Mouse (Mus musculus) CH12.LX (cell line): Measurements from ENCODE around the gene Cfap61. TPM values are rescaled to one million over a fixed set of nuclear protein-coding genes. Genes with fewer than 3 reads are reported as not detected.
A peak's percentile ranks its signal among the peaks of the same experiment; 100 is the strongest.

Experiments
- DNase-seq: peaks from one replicate; pipeline ENCODE4 v3.0.0-alpha.2; 2013; ENCODE audit errors: extremely low read depth
- H3K27ac ChIP-seq: 2 replicates; pipeline ENCODE4 v1.5.1; 2012; ENCODE audit warnings: low read depth, mild to moderate bottlenecking, control low read depth, moderate library complexity; ENCODE audit not compliant: insufficient read depth
- H3K27me3 ChIP-seq: replicated peaks from 2 replicates; pipeline ENCODE3; 2012; ENCODE audit warnings: inconsistent platforms
- H3K36me3 ChIP-seq, 2 experiments: replicated peaks in 1 of 2; 2 replicates each; pipeline versions ENCODE3 to v1.6.1; 2012; ENCODE audit warnings: inconsistent platforms in 1 of 2, low read length in 1 of 2, mild to moderate bottlenecking in 1 of 2, mixed read lengths in 1 of 2, moderate library complexity in 1 of 2; ENCODE audit not compliant: control insufficient read depth in 1 of 2, insufficient read depth in 1 of 2
- H3K4me1 ChIP-seq, 2 experiments: 2 replicates each; pipeline ENCODE4 v1.6.1; 2012; ENCODE audit warnings: inconsistent platforms in 1 of 2, moderate library complexity in 1 of 2; ENCODE audit not compliant: insufficient read depth in 2 of 2, control insufficient read depth in 1 of 2
- H3K4me2 ChIP-seq: 2 replicates; pipeline ENCODE4 v1.6.1; 2012; ENCODE audit warnings: low read depth, mild to moderate bottlenecking, control low read depth; ENCODE audit not compliant: poor library complexity, insufficient read depth, severe bottlenecking
- H3K4me3 ChIP-seq, 3 experiments: fragments of 150-350 bp in 1 of 3; sonication (generic) in 1 of 3; replicated peaks in 1 of 3; 2 replicates each; pipeline versions ENCODE3 to v1.5.1; 2011 to 2012; ENCODE audit warnings: low read depth in 2 of 3, low read length in 2 of 3, mild to moderate bottlenecking in 2 of 3, moderate library complexity in 2 of 3, control low read depth in 1 of 3, improper control_type of control experiment in 1 of 3, inconsistent platforms in 1 of 3, mixed read lengths in 1 of 3; ENCODE audit not compliant: poor library complexity in 1 of 3
- H3K79me2 ChIP-seq: replicated peaks from 2 replicates; pipeline ENCODE4 v1.6.1; 2012; ENCODE audit warnings: mild to moderate bottlenecking, moderate library complexity; ENCODE audit not compliant: control insufficient read depth, poor library complexity, insufficient read depth, severe bottlenecking; ENCODE audit errors: extremely low read depth
- H3K9ac ChIP-seq: 2 replicates; pipeline ENCODE4 v1.6.1; 2012; ENCODE audit warnings: low read depth, mild to moderate bottlenecking, control low read depth, moderate library complexity; ENCODE audit not compliant: insufficient read depth
- H3K9me3 ChIP-seq: replicated peaks from 2 replicates; pipeline ENCODE3; 2012; ENCODE audit warnings: low read length, inconsistent platforms, mixed read lengths
- CHD1 ChIP-seq: IDR thresholded peaks from 2 replicates; pipeline ENCODE4 v1.6.1; 2012; ENCODE audit warnings: low read depth, low read length, improper control_type of control experiment, inconsistent platforms
- E2F4 ChIP-seq: IDR thresholded peaks from 2 replicates; pipeline ENCODE4 v1.6.1; 2011; ENCODE audit warnings: low read depth, low read length, improper control_type of control experiment; ENCODE audit not compliant: insufficient replicate concordance
- EP300 ChIP-seq: IDR thresholded peaks from 2 replicates; pipeline ENCODE4 v1.6.1; 2011; ENCODE audit warnings: low read length, improper control_type of control experiment
- ETS1 ChIP-seq: conservative IDR thresholded peaks from 2 replicates; pipeline ENCODE4 v1.6.1; 2012; ENCODE audit warnings: low read depth, mild to moderate bottlenecking, inconsistent platforms, low read length, improper control_type of control experiment, moderate library complexity
- HCFC1 ChIP-seq: IDR thresholded peaks from 2 replicates; pipeline ENCODE4 v1.6.1; 2012; ENCODE audit warnings: low read depth, mild to moderate bottlenecking, inconsistent platforms, low read length, improper control_type of control experiment
- IRF4 ChIP-seq: IDR thresholded peaks from 2 replicates; pipeline ENCODE4 v1.6.1; 2014; ENCODE audit warnings: low read depth, mild to moderate bottlenecking, inconsistent platforms, low read length, improper control_type of control experiment
- JUN ChIP-seq: IDR thresholded peaks from 2 replicates; pipeline ENCODE4 v1.6.1; 2011; ENCODE audit warnings: low read depth, mild to moderate bottlenecking, low read length, improper control_type of control experiment, moderate library complexity; ENCODE audit not compliant: insufficient read depth
- MAX ChIP-seq: IDR thresholded peaks from 2 replicates; pipeline ENCODE4 v1.6.1; 2011; ENCODE audit warnings: low read length, improper control_type of control experiment
- MAZ ChIP-seq: IDR thresholded peaks from 2 replicates; pipeline ENCODE4 v1.6.1; 2012; ENCODE audit warnings: low read depth, mild to moderate bottlenecking, inconsistent platforms, low read length, improper control_type of control experiment, moderate library complexity
- MEF2A ChIP-seq: IDR thresholded peaks from 2 replicates; pipeline ENCODE4 v1.6.1; 2014; ENCODE audit warnings: low read depth, mild to moderate bottlenecking, inconsistent platforms, low read length, improper control_type of control experiment, borderline replicate concordance
- MXI1 ChIP-seq: IDR thresholded peaks from 2 replicates; pipeline ENCODE4 v1.6.1; 2011; ENCODE audit warnings: mild to moderate bottlenecking, low read depth, low read length, improper control_type of control experiment
- RAD21 ChIP-seq: IDR thresholded peaks from 2 replicates; pipeline ENCODE4 v1.6.1; 2011; ENCODE audit warnings: low read depth, mild to moderate bottlenecking, low read length, improper control_type of control experiment, moderate library complexity
- SIN3A ChIP-seq: IDR thresholded peaks from 2 replicates; pipeline ENCODE4 v1.6.1; 2012; ENCODE audit warnings: low read length, improper control_type of control experiment, inconsistent platforms
- SMC3 ChIP-seq: IDR thresholded peaks from 2 replicates; pipeline ENCODE4 v1.6.1; 2011; ENCODE audit warnings: low read depth, low read length, improper control_type of control experiment
- TBP ChIP-seq: conservative IDR thresholded peaks from 2 replicates; pipeline ENCODE4 v1.6.1; 2011; ENCODE audit warnings: low read depth, low read length, improper control_type of control experiment
- TCF12 ChIP-seq: IDR thresholded peaks from 2 replicates; pipeline ENCODE4 v1.6.1; 2014; ENCODE audit warnings: low read depth, mild to moderate bottlenecking, inconsistent platforms, low read length, improper control_type of control experiment
- USF1 ChIP-seq: IDR thresholded peaks from 2 replicates; pipeline ENCODE4 v1.6.1; 2014; ENCODE audit warnings: low read depth, mild to moderate bottlenecking, inconsistent platforms, low read length, improper control_type of control experiment
- ZC3H11A ChIP-seq: IDR thresholded peaks from 2 replicates; pipeline ENCODE4 v1.6.1; 2012; ENCODE audit warnings: low read depth, mild to moderate bottlenecking, inconsistent platforms, low read length, improper control_type of control experiment
- ZMIZ1 ChIP-seq: IDR thresholded peaks from 2 replicates; pipeline ENCODE4 v1.6.1; 2012; ENCODE audit warnings: low read depth, mild to moderate bottlenecking, inconsistent platforms, low read length, improper control_type of control experiment
- ZNF384 ChIP-seq: IDR thresholded peaks from 2 replicates; pipeline ENCODE4 v1.6.1; 2012; ENCODE audit warnings: low read depth, low read length, improper control_type of control experiment, inconsistent platforms
- dilution Hi-C: fragments of 300-500 bp; cut with MboI; formaldehyde crosslinking; loops from 2 replicates; pipeline ENCODE4 v1.14.3; 2020; ENCODE audit warnings: low sequenced_read_pairs; ENCODE audit not compliant: extremely low pct_unique_long_range_greater_than_20kb, extremely low pct_ligation_motif_present
- in situ Hi-C: fragments of 300-500 bp; cut with MboI; formaldehyde crosslinking; loops from 3 replicates; pipeline ENCODE4 v1.14.3; 2019; ENCODE audit warnings: low sequenced_read_pairs, low pct_ligation_motif_present, low pct_unique_long_range_greater_than_20kb, mixed read lengths
- polyA plus RNA-seq: library from polyadenylated mRNA; unstranded; fragments of >175 nt; gene quantifications from 2 replicates; pipeline ENCODE4 v1.2.1, GENCODE M21; 2012; ENCODE audit warnings: low read depth; ENCODE audit not compliant: insufficient read length
- total RNA-seq, 2 experiments: library from RNA; depleted of rRNA; stranded (reverse); fragments of 300-350 nt in 1 of 2; fragments of >200 nt in 1 of 2; gene quantifications; 2 replicates each; pipeline ENCODE4 v1.2.3; 2012 to 2014

The Cfap61 gene
- total and polyA plus RNA-seq, 3 experiments = 0.34 TPM; not detected in 2

GRCm38 (mm10) chr2:146254387-146254786 is 319.8 kb downstream of the Cfap61 start (continued):
- TF ChIP-seq E2F4 (no peak), MAZ (no peak; the same call in 1 of the 2 replicates), RAD21 (no peak; the same call in 1 of the 2 replicates), ZNF384 (no peak; the same call in 1 of the 2 replicates), ETS1 (peak; percentile 96), EP300 (peak; percentile 95), SMC3 (no peak)

- H3K27me3 ChIP-seq = no peaks in the 10 kb centered on the region
- DNase-seq = no peak
- no peak for TF ChIP-seq ZNF384
- no peak for TF ChIP-seq ZC3H11A
- no peak for TF ChIP-seq MEF2A
- TF ChIP-seq TBP = no peak
- TF ChIP-seq IRF4 = no peak
- TF ChIP-seq CHD1 = no peak
- TF ChIP-seq MXI1 = no peak
- no peak for TF ChIP-seq SIN3A
- no peak for TF ChIP-seq MAX
- TF ChIP-seq HCFC1 = no peak
- no peak for TF ChIP-seq ZMIZ1
- no peak for TF ChIP-seq TCF12
- no peak for TF ChIP-seq USF1
- no peak for TF ChIP-seq MAZ
- TF ChIP-seq JUN = no peak
- TF ChIP-seq, all 38 proteins: peak for 0
- no peak overlapping the region for H3K27ac ChIP-seq
- H3K4me1 ChIP-seq = peaks cover 28 to 81% of the 10 kb centered on the region in 2 experiments
- no peak overlapping the region for H3K9ac ChIP-seq
- H3K36me3 ChIP-seq = peaks cover 0 to 28% of the 10 kb centered on the region in 2 experiments
- no peak overlapping the region for H3K4me2 ChIP-seq
- in situ Hi-C loops = no loop called here
- dilution Hi-C loops = no loop called here
- H3K4me3 ChIP-seq = no peak overlapping the region
- H3K79me2 ChIP-seq = no peaks in the 10 kb centered on the region
- no peaks in the 10 kb centered on the region for H3K9me3 ChIP-seq
Observed at GRCm38 (mm10) chr2:146255636-146256035, 321.1 kb downstream of the Cfap61 start.
